Mouse (Mus musculus) embryonic facial prominence, embryonic 14.5 days (tissue): ENCODE results near the gene Zkscan14. TPM values are rescaled to one million over a fixed set of nuclear protein-coding genes. Genes with fewer than 3 reads are reported as not detected.

ENCODE experiments used
- ATAC-seq: fragments of 200-750 bp; cut with Nextera tagmentation; 2 replicates; pipeline ENCODE4 v1.8.0; 2017; ENCODE audit warnings: low read depth, moderate number of reproducible peaks, moderate TSS enrichment
- DNase-seq: peaks from one replicate; pipeline ENCODE4 v3.0.0-alpha.2; 2015; ENCODE audit warnings: low spot score
- H3K27ac ChIP-seq: fragments of 300-500 bp; sonication (generic); replicated peaks from 2 replicates; pipeline ENCODE4 v1.5.1; 2014; ENCODE audit warnings: low read depth, mild to moderate bottlenecking, low read length, moderate library complexity
- H3K27me3 ChIP-seq: fragments of 300-500 bp; sonication (generic); replicated peaks from 2 replicates; pipeline ENCODE4 v1.6.1; 2014; ENCODE audit warnings: low read length; ENCODE audit not compliant: control insufficient read depth, insufficient read depth
- H3K36me3 ChIP-seq: fragments of 300-500 bp; sonication (generic); 2 replicates; pipeline ENCODE4 v1.6.1; 2014; ENCODE audit warnings: low read length, mixed read lengths; ENCODE audit not compliant: control insufficient read depth, insufficient read depth
- H3K4me1 ChIP-seq: fragments of 300-500 bp; sonication (generic); 2 replicates; pipeline ENCODE4 v1.6.1; 2014; ENCODE audit warnings: antibody characterized with exemption, low read length; ENCODE audit not compliant: control insufficient read depth, insufficient read depth
- H3K4me2 ChIP-seq: fragments of 300-500 bp; sonication (generic); 2 replicates; pipeline ENCODE4 v1.6.1; 2014; ENCODE audit warnings: low read depth, mild to moderate bottlenecking, low read length, moderate library complexity, mixed read lengths
- H3K4me3 ChIP-seq: fragments of 300-500 bp; sonication (generic); 2 replicates; pipeline ENCODE4 v1.5.1; 2014; ENCODE audit warnings: low read depth, mild to moderate bottlenecking, low read length
- H3K9ac ChIP-seq: fragments of 300-500 bp; sonication (generic); 2 replicates; pipeline ENCODE4 v1.6.1; 2014; ENCODE audit warnings: low read depth, mild to moderate bottlenecking, low read length, moderate library complexity, mixed read lengths
- H3K9me3 ChIP-seq: fragments of 300-500 bp; sonication (generic); 2 replicates; pipeline ENCODE4 v1.6.1; 2016; ENCODE audit warnings: low read length; ENCODE audit not compliant: control insufficient read depth
- WGBS: fragments of 180-500 bp; shearing (Covaris S2); extraction: QIAGEN DNeasy Blood & Tissue Kit; methylation state at CpG from one replicate; pipeline ENCODE4 v1.1.7; 2014; 5-methylcytosine and 5-hydroxymethylcytosine counted together
- polyA plus RNA-seq: library from polyadenylated mRNA; unstranded; fragments of >200 nt; fragmentation: Nextera tagmentation; extraction: Ambion mirVana; gene quantifications from 2 replicates; pipeline ENCODE4 v1.2.1, GENCODE M21; 2014

Zkscan14 gene
- polyA plus RNA-seq, 1 experiment from 2014 or later: 6.6 TPM

DNA sequence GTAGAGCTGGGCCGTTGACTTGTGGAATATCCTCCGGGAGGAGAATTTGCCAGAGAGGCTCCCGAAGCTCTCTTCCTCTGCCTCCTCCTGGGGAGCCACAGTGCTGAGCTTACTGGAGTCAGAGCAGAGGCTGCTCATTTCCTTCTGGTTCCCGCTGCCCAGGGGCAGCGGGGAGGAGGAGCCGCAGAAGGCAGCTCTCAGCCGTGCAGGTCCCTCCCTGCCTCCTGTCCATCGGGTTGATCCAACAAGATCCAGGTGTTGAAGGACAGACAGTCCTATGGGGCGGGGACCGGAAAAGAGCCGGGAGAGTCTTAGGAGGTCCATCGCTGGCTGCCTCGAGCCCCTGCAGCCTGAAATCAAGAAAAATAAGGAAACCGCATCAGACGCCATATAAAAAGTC, 36.5 kb downstream of the Zkscan14 start:
- DNase-seq (no peak), ATAC-seq (no peak)
- H3K4me1 ChIP-seq: peaks cover 15% of the 10 kb centered on the region; the same call in 1 of the 2 replicates
- no peaks in the 10 kb centered on the region for H3K9me3 ChIP-seq
- no peak overlapping the region for H3K27ac ChIP-seq
- H3K27me3 ChIP-seq: no peaks in the 10 kb centered on the region
- H3K36me3 ChIP-seq: peaks cover 46% of the 10 kb centered on the region
- H3K4me3 ChIP-seq: no peak overlapping the region
- no peak overlapping the region for H3K4me2 ChIP-seq
- 80% methylated on average over 15 of the region's 15 CpGs for WGBS
- H3K9ac ChIP-seq: 0 out of 2 replicates have a peak overlapping the region, but pooled peaks have one; percentile 15

DNA sequence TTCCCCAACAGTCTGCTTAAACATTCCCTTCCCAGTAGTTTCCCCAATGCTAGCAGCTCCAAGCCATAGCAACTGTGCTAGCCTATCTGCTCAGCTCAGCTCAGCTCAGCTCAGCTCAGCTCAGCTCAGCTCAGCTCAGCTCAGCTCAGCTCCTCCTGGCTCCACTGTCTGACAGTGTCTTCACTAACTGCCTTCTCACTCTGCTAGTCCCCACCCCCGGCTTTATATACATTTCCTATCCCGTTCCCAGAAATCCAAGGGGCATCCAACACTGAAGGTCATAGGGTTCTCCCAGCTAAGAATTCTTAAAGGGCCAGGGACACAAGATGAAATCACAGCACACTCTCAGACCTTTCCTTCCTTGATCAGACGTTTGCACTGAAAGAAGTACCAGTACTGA, 37.0 kb downstream of the Zkscan14 start:
- no peak overlapping the region for H3K4me2 ChIP-seq
- ATAC-seq (no peak), DNase-seq (no peak)
- peaks cover 15% of the 10 kb centered on the region; the same call in 1 of the 2 replicates for H3K4me1 ChIP-seq
- H3K9ac ChIP-seq: 0 out of 2 replicates have a peak overlapping the region, but pooled peaks have one; percentile 15
- H3K27ac ChIP-seq: no peak overlapping the region
- H3K27me3 ChIP-seq: no peaks in the 10 kb centered on the region
- H3K36me3 ChIP-seq: peaks cover 47% of the 10 kb centered on the region
- H3K4me3 ChIP-seq: no peak overlapping the region
- no peaks in the 10 kb centered on the region for H3K9me3 ChIP-seq
- 56% methylated on average over 3 of the region's 3 CpGs for WGBS

DNA sequence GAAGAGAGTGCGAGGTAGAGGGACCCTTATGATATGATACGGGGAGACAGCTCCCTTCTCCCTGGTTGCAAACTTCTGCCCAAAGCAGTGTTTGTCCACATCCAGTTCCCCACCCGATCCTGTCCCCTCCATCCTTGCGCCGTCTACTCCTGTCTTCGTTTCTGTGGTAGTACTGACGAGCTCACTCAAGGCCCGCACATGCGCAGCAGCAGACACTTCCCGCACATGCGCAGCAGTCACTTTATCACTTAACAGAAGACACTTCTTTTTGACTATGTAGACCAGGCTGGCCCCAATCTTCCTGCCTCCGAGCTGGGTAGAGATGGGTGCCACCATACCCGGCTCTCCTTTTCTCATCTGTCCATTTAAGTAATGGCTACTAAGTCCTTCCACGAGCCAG, 40.3 kb downstream of the Zkscan14 start:
- Histone ChIP-seq H3K36me3 (peaks cover 70% of the 10 kb centered on the region), H3K9ac (no peak overlapping the region), H3K4me2 (no peak overlapping the region), H3K27ac (no peak overlapping the region), H3K4me3 (no peak overlapping the region), H3K9me3 (no peaks in the 10 kb centered on the region), H3K4me1 (peaks cover 4% of the 10 kb centered on the region; the same call in 1 of the 2 replicates), H3K27me3 (no peaks in the 10 kb centered on the region)
- WGBS: 95% methylated on average over 14 of the region's 14 CpGs
- ATAC-seq: no peak
- no peak for DNase-seq

DNA sequence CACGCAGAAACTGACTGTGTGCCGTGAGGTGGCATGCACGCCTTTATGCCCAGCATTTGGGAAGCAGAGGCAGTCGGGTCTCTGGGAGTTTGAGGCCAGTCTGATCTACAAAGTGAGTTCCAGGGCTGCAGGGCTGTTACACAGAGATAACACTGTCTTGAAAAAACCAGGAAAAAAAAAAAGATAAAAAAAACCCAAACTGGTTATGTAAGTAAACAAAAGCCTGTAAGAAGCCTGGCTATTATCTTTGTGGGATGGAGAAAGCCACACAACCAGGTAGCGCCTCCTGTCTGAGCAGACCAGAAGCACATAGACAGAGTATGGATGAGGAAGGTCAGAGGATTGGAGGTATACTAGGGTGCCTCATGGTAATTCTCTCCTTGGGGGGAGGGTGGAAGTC, 49.0 kb downstream of the Zkscan14 start:
- 94% methylated on average over 5 of the region's 5 CpGs for WGBS

DNA sequence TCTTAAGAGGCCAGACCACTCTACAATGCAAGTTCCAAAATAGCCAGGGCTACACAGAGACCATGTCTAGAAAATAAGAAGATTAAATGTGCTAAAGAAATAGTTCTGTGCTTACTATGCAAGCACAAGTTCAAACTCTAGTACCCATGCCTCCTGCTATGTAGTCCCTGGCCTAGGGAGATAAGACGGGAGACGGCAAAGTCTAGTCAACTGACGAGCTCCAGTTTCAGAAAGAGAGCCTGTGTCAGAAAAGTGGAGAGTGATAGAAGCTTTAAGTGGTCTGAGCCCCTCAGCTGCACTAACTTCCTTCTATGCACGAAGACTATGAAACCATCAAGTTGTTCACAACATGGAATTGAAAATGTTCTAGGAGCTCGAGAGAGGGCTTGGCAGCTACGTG, 52.4 kb downstream of the Zkscan14 start:
- no peaks in the 10 kb centered on the region for H3K9me3 ChIP-seq
- no peak overlapping the region for H3K27ac ChIP-seq
- H3K36me3 ChIP-seq: peaks cover 99% of the 10 kb centered on the region
- no peaks in the 10 kb centered on the region for H3K4me1 ChIP-seq
- 91% methylated on average over 6 of the region's 6 CpGs for WGBS
- no peak for DNase-seq
- no peak overlapping the region for H3K4me2 ChIP-seq
- ATAC-seq: no peak
- H3K27me3 ChIP-seq: no peaks in the 10 kb centered on the region
- H3K9ac ChIP-seq: no peak overlapping the region
- no peak overlapping the region for H3K4me3 ChIP-seq

More for the DNA sequence above, 49.0 kb downstream of the Zkscan14 start:
- Histone ChIP-seq H3K9ac (no peak overlapping the region), H3K4me3 (no peak overlapping the region), H3K36me3 (peaks cover 92% of the 10 kb centered on the region), H3K27me3 (no peaks in the 10 kb centered on the region), H3K27ac (no peak overlapping the region), H3K4me2 (no peak overlapping the region), H3K4me1 (no peaks in the 10 kb centered on the region), H3K9me3 (no peaks in the 10 kb centered on the region)
- DNase-seq (no peak), ATAC-seq (no peak)

DNA sequence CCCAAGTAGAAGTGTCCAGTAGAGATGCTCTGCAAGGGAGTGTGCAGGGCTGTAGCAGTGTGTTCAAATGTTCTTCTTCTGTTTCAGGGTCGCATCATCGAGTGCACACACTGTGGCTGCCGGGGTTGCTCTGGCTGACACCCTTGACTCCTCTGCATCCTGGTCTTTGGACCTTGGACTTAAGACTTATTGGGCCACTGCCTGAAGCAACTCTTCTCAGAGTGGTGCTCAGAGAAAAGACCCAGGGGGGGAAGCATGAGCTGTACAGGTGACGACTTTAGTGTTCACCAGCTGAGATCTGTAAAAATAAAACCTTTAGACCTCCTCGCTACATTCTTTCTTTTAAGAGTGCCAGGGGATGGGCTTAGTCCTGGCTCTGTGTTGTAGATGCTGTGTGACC, 53.9 kb downstream of the Zkscan14 start:
- H3K4me3 ChIP-seq: no peak overlapping the region
- no peaks in the 10 kb centered on the region for H3K9me3 ChIP-seq
- H3K27me3 ChIP-seq: no peaks in the 10 kb centered on the region
- H3K4me2 ChIP-seq: no peak overlapping the region
- WGBS: 88% methylated on average over 5 of the region's 5 CpGs
- no peaks in the 10 kb centered on the region for H3K4me1 ChIP-seq
- no peak for ATAC-seq
- H3K36me3 ChIP-seq: peaks cover 99% of the 10 kb centered on the region
- H3K27ac ChIP-seq: no peak overlapping the region
- no peak for DNase-seq
- no peak overlapping the region for H3K9ac ChIP-seq

Other genes starting within 250 kb of the Zkscan14 start
- gene Smurf1, start 236.0 kb downstream of the Zkscan14 start, polyA plus RNA-seq: 19.9 and 21.1 TPM in 2 replicates
- not detected in 2 replicates for gene Gm4871, start 169.1 kb downstream of the Zkscan14 start, polyA plus RNA-seq
- gene 1700018F24Rik, start 158.9 kb downstream of the Zkscan14 start, polyA plus RNA-seq: 0.31 TPM in 1 of 2 replicates, not detected in the other
- gene Arpc1a, start 118.0 kb downstream of the Zkscan14 start, polyA plus RNA-seq: 138 and 150 TPM in 2 replicates
- gene Kpna7, start 117.8 kb downstream of the Zkscan14 start, polyA plus RNA-seq: not detected in 2 replicates
- gene Arpc1b, start 87.7 kb downstream of the Zkscan14 start, polyA plus RNA-seq: 222 and 228 TPM in 2 replicates
- 84.2 and 97.1 TPM in 2 replicates for gene Pdap1, start 61.6 kb downstream of the Zkscan14 start, polyA plus RNA-seq
- 177 and 182 TPM in 2 replicates for gene Bud31, start 61.5 kb downstream of the Zkscan14 start, polyA plus RNA-seq
- gene Ptcd1, start 34.8 kb downstream of the Zkscan14 start, polyA plus RNA-seq: 13.2 and 14.6 TPM in 2 replicates
- 25.1 and 26.5 TPM in 2 replicates for gene Cpsf4, start 34.7 kb downstream of the Zkscan14 start, polyA plus RNA-seq
- gene Atp5j2, start 9.8 kb downstream of the Zkscan14 start, polyA plus RNA-seq: 511 and 592 TPM in 2 replicates
- gene Zkscan5, start 2.7 kb upstream of the Zkscan14 start, polyA plus RNA-seq: 13.4 and 14.0 TPM in 2 replicates
- gene Zfp655, start 29.8 kb upstream of the Zkscan14 start, polyA plus RNA-seq: 37.2 and 38.1 TPM in 2 replicates
- gene Zscan25, start 78.6 kb upstream of the Zkscan14 start, polyA plus RNA-seq: 0.45 and 0.63 TPM in 2 replicates
- not detected in 2 replicates for gene Cyp3a57, start 143.4 kb upstream of the Zkscan14 start, polyA plus RNA-seq